Mouse (Mus musculus): ENCODE results near the gene Atp10b. TPM values are rescaled to one million over a fixed set of nuclear protein-coding genes. Genes with fewer than 3 reads are reported as not detected.

Atp10b gene
- polyA plus RNA-seq (2015; fragmentation: Nextera tagmentation; extraction: Ambion mirVana) = 0.18 and 0.39 TPM in 2 replicates

DNA sequence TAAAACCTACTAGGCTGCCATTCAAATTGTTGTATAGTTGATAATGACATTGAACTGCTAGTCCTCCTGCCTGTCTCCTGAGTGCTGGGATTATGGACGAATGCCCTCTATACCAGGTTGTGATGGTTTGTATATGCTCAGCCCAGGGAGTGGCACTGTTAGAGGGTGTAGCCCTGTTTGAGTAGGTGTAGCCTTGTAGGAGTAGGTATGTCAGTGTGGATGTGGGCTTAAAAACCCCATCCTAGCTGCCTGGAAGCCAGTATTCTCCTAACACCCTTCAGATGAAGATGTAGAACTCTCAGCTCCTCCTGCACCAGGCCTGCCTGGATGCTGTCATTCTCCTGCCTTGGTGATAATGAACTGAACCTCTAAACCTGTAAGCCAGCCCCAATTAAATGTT is at the start of gene Atp10b:
Gene Atp10b (plus strand): TSS at position 301 of the 400 bp plus-strand sequence.

Other genes starting within 250 kb of the Atp10b start
- 0.08 TPM in 1 of 2 replicates, not detected in the other for gene Gm9972, start 114.1 kb upstream of the Atp10b start, polyA plus RNA-seq (2015; fragmentation: Nextera tagmentation; extraction: Ambion mirVana)

Data from adrenal gland, postnatal 0 days (tissue).